Mouse (Mus musculus): ENCODE results near the gene Rack1. TPM values are rescaled to one million over a fixed set of nuclear protein-coding genes. Genes with fewer than 3 reads are reported as not detected.
A peak's percentile ranks its signal among the peaks of the same experiment; 100 is the strongest.
"Not testable (repeated sequence)": the region's sequence is repeated elsewhere in the genome, so short reads cannot be mapped to it uniquely, and the experiment has no call there.

Rack1 gene
- polyA plus RNA-seq, 1 experiment from 2014 or later: 603 TPM

DNA sequence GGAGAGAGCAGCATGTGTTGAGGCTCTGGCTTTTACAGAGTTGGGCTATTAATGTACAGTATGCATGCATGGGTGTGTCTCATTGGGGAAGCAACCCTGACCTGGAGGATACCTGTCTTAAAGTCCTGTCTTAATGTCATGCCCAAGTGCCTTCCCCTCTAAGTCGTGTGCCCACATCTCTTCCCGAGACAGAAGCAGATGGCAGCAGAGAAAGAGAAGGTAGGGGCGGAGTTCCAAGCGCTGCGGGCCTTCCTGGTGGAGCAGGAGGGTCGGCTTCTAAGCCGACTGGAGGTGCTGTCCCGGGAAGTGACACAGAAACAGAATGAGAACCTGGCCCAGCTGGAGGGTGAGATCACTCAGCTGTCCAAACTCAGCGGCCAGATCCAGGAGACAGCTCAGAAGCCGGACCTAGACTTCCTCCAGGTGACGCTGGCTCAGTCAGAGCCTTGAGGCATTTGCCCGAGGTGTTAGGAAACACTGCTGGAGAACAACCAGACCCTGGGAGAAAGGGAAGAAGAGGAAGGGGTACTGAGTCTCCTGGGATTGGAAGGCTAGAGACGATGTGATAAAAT, 45.2 kb downstream of the Rack1 start:
- no peaks in the 10 kb centered on the region for H3K36me3 ChIP-seq (ENCODE audit: control insufficient read depth, insufficient read depth, low read length)
- peaks cover 20% of the 10 kb centered on the region for H3K27me3 ChIP-seq (ENCODE audit: control insufficient read depth, insufficient read depth, low read length)
- WGBS (ENCODE audit: insufficient replicate concordance): 27% methylated on average over 13 of the region's 13 CpGs
- no peak overlapping the region for H3K27ac ChIP-seq (ENCODE audit: low read depth, low read length)
- H3K9ac ChIP-seq (ENCODE audit: low read depth, low read length): peak overlapping the region; percentile 43; the same call in 1 of the 2 replicates
- H3K4me1 ChIP-seq (ENCODE audit: control insufficient read depth, insufficient read depth, low read length): no peaks in the 10 kb centered on the region
- no peak for ATAC-seq (replicated peaks; ENCODE audit: insufficient number of reproducible peaks, low FRiP score, low TSS enrichment)
- H3K9me3 ChIP-seq (replicated peaks; ENCODE audit: control insufficient read depth, low read length): no peaks in the 10 kb centered on the region
- no peak overlapping the region for H3K4me3 ChIP-seq (ENCODE audit: low read depth, low read length)
- peak overlapping the region; percentile 4; the same call in 1 of the 2 replicates for H3K4me2 ChIP-seq

DNA sequence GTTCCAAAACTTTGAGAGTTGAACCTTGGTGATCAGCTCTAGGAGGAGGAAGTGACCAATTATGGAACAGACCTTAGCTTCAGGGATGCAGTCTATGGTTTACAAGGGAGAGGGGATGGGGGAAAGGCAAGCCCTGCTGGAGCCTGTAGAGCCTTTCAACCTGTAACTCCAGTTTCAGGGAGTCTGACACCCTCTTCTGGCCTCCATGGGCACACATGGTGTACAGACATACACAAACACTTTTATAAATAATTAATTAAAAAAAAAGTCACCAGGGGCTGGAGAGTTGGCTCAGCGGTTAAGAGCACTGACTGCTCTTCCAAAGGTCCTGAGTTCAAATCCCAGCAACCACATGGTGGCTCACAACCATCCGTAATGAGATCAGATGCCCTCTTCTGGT, 46.2 kb downstream of the Rack1 start:
- not testable (repeated sequence) for H3K27ac ChIP-seq (ENCODE audit: low read depth, low read length); H3K4me2 ChIP-seq; H3K9me3 ChIP-seq (replicated peaks; ENCODE audit: control insufficient read depth, low read length); H3K4me1 ChIP-seq (ENCODE audit: control insufficient read depth, insufficient read depth, low read length); H3K4me3 ChIP-seq (ENCODE audit: low read depth, low read length); ATAC-seq (replicated peaks; ENCODE audit: insufficient number of reproducible peaks, low FRiP score, low TSS enrichment); H3K9ac ChIP-seq (ENCODE audit: low read depth, low read length); H3K36me3 ChIP-seq (ENCODE audit: control insufficient read depth, insufficient read depth, low read length)
- 79% methylated on average over 2 of the region's 2 CpGs for WGBS (ENCODE audit: insufficient replicate concordance)
- peaks cover 20% of the 10 kb centered on the region for H3K27me3 ChIP-seq (ENCODE audit: control insufficient read depth, insufficient read depth, low read length)

DNA sequence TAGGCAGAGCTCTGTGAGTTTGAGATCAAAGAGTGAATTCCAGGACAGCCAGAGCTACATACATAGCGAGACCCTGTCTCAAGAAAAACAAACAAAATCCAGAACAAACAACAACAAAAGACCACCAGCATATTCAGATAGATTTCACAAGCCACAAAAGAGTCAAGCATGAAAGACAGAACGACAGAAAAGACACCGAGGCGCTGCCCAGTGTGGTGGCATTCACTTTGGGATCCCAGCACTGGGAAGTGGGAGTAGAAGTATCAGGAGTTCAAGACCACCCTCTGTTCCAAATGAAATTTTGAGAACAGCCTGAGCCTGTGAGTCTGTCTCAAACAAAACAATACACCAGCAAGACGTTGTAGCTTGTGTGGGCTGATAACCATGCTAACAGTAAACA, 46.7 kb downstream of the Rack1 start:
- WGBS (ENCODE audit: insufficient replicate concordance): 57% methylated on average over 5 of the region's 5 CpGs
- Histone ChIP-seq H3K27me3 (ENCODE audit: control insufficient read depth, insufficient read depth, low read length) (peaks cover 20% of the 10 kb centered on the region), H3K4me1 (ENCODE audit: control insufficient read depth, insufficient read depth, low read length) (no peaks in the 10 kb centered on the region)

DNA sequence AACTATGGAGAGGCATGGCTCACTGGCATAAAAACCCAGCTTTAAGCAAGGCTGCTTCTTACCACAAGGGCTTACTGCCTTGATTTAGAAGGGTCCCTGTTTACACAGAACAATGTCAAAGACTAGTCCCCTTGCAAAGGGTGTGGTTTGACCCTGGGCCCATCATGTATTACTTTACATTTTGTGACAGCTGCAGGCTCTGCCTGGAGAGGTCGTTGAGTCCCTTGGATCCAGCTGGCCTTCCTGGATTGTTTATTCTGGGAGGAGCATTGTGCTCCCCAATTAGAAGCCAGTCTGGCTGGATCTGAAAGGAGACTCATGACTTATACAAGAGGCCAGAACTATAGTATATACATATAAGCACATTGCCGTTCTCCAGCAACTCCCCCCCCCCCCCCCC, 50.1 kb downstream of the Rack1 start:
- WGBS (ENCODE audit: insufficient replicate concordance): 55% methylated on average over 2 of the region's 2 CpGs
- Histone ChIP-seq H3K4me2 (no peak overlapping the region), H3K4me3 (ENCODE audit: low read depth, low read length) (no peak overlapping the region), H3K4me1 (ENCODE audit: control insufficient read depth, insufficient read depth, low read length) (peaks cover 11% of the 10 kb centered on the region; the same call in 1 of the 2 replicates), H3K27me3 (ENCODE audit: control insufficient read depth, insufficient read depth, low read length) (peaks cover 14% of the 10 kb centered on the region), H3K27ac (ENCODE audit: low read depth, low read length) (no peak overlapping the region), H3K9ac (ENCODE audit: low read depth, low read length) (no peak overlapping the region), H3K36me3 (ENCODE audit: control insufficient read depth, insufficient read depth, low read length) (no peaks in the 10 kb centered on the region), H3K9me3 (replicated peaks; ENCODE audit: control insufficient read depth, low read length) (peaks cover 3% of the 10 kb centered on the region; the same call in 1 of the 2 replicates)
- ATAC-seq (replicated peaks; ENCODE audit: insufficient number of reproducible peaks, low FRiP score, low TSS enrichment): no peak

More for the DNA sequence above, 46.7 kb downstream of the Rack1 start:
- Histone ChIP-seq H3K4me3 (ENCODE audit: low read depth, low read length) (no peak overlapping the region), H3K27ac (ENCODE audit: low read depth, low read length) (no peak overlapping the region), H3K9ac (ENCODE audit: low read depth, low read length) (no peak overlapping the region), H3K9me3 (replicated peaks; ENCODE audit: control insufficient read depth, low read length) (peaks cover 3% of the 10 kb centered on the region; the same call in 1 of the 2 replicates), H3K36me3 (ENCODE audit: control insufficient read depth, insufficient read depth, low read length) (no peaks in the 10 kb centered on the region), H3K4me2 (no peak overlapping the region)
- no peak for ATAC-seq (replicated peaks; ENCODE audit: insufficient number of reproducible peaks, low FRiP score, low TSS enrichment)

DNA sequence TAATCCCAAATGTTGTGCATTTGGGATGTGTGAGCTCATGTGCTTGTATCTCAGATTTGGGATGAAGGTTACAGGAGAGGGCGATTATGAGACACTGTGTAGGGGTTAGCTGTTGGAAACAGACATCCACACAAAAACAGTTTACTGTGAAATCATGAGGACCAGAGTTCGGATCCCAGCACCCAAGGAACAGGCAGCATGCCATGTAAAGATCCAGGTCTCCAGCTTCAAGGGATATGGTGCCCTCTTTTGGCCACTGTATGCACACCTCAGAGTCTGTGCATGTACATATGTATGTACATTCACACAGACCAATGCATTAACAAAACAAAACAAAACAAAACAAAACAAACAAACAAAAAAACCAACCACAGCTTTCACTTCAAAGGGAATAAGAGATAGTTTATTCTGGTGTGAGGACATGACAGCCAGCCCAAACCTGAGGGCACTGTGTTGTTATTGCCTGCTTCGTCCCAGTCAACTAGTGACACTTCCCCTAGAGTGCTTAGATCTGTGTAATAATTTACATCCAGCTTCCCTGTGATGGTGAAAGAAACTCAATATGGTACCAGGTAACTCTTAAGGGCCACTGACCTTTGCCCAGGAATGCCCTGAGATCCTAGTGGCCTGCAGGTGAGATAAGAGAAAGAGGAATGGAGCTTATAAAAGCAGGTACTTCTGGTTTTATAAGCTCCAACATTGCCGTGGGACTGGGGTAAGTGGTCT, 51.3 kb downstream of the Rack1 start:
- 82% methylated on average over 4 of the region's 4 CpGs for WGBS (ENCODE audit: insufficient replicate concordance)
- no peaks in the 10 kb centered on the region for H3K36me3 ChIP-seq (ENCODE audit: control insufficient read depth, insufficient read depth, low read length)
- peaks cover 14% of the 10 kb centered on the region for H3K27me3 ChIP-seq (ENCODE audit: control insufficient read depth, insufficient read depth, low read length)
- no peak overlapping the region for H3K4me3 ChIP-seq (ENCODE audit: low read depth, low read length)
- no peak for ATAC-seq (replicated peaks; ENCODE audit: insufficient number of reproducible peaks, low FRiP score, low TSS enrichment)
- H3K27ac ChIP-seq (ENCODE audit: low read depth, low read length): no peak overlapping the region
- peaks cover 3% of the 10 kb centered on the region; the same call in 1 of the 2 replicates for H3K9me3 ChIP-seq (replicated peaks; ENCODE audit: control insufficient read depth, low read length)
- H3K4me2 ChIP-seq: no peak overlapping the region
- H3K4me1 ChIP-seq (ENCODE audit: control insufficient read depth, insufficient read depth, low read length): peaks cover 11% of the 10 kb centered on the region; the same call in 1 of the 2 replicates
- no peak overlapping the region for H3K9ac ChIP-seq (ENCODE audit: low read depth, low read length)

DNA sequence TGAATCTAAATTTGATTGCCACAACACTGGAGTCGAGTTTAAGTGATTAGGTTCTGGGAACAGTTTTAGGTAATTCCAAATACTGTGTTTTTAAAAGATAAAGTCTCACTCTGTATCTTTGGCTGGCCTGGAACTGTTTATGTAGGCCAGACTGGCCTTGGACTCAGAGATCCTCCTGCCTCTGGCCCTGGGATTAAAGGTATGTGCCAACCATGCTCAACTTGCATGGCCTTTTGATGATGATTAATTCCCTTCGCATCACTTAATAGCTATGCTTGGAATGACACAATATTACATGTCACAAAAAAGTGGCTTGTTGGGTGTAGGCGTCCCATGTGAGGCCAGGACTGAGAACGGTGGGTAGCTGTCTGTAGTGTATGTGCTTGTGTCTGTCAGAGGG, 52.1 kb downstream of the Rack1 start:
- Histone ChIP-seq H3K4me2 (peak overlapping the region; percentile 75), H3K9ac (ENCODE audit: low read depth, low read length) (no peak overlapping the region), H3K36me3 (ENCODE audit: control insufficient read depth, insufficient read depth, low read length) (no peaks in the 10 kb centered on the region), H3K27me3 (ENCODE audit: control insufficient read depth, insufficient read depth, low read length) (peaks cover 14% of the 10 kb centered on the region), H3K27ac (ENCODE audit: low read depth, low read length) (no peak overlapping the region), H3K4me1 (ENCODE audit: control insufficient read depth, insufficient read depth, low read length) (peaks cover 11% of the 10 kb centered on the region; the same call in 1 of the 2 replicates), H3K9me3 (replicated peaks; ENCODE audit: control insufficient read depth, low read length) (peaks cover 3% of the 10 kb centered on the region; the same call in 1 of the 2 replicates), H3K4me3 (ENCODE audit: low read depth, low read length) (peak overlapping the region; percentile 72; the same call in 1 of the 2 replicates)
- no peak for ATAC-seq (replicated peaks; ENCODE audit: insufficient number of reproducible peaks, low FRiP score, low TSS enrichment)
- 73% methylated on average over 4 of the region's 4 CpGs for WGBS (ENCODE audit: insufficient replicate concordance)

DNA sequence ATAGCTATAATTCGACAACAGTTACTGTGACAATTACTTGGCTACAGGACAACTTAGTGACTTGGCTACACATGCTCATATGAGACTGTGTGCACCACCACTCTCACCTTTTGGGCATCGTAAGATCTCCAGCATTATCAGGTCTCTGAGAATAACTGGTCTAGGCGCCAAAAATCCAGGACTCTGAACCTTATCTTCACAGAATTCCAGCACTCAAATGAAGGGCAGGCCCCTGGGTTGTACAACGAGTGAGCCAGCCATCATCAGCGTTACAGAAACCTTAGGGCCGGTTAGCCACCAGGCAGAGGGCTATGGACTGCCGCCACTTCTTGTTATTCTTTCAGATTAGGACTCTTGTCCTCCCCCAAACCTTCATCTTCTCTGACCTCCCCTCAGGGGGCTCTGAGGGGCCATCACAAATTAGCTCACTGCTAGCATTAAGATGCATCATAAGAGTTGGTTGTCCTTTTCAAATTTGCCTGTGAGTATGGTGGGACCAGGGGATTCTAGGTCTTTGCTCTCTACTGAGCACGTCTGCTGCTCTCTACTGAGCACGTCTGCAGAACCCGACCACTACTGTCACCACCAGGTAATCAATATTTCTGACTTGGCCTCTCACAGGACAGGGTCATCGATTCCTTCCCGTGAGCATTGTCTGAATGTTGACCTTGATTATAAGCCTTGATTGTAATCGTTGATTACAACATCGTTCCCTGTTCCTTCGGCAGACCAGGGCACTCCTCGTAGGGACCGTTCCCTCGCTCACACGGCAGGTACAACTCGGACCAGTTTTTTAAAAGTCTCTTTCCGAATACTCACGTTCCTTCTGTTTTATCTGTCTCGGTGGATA, 52.7 kb downstream of the Rack1 start:
- Histone ChIP-seq H3K4me1 (ENCODE audit: control insufficient read depth, insufficient read depth, low read length) (peaks cover 11% of the 10 kb centered on the region; the same call in 1 of the 2 replicates), H3K27ac (ENCODE audit: low read depth, low read length) (no peak overlapping the region), H3K4me3 (ENCODE audit: low read depth, low read length) (peak overlapping the region; percentile 72), H3K36me3 (ENCODE audit: control insufficient read depth, insufficient read depth, low read length) (no peaks in the 10 kb centered on the region), H3K4me2 (peak overlapping the region; percentile 75), H3K9me3 (replicated peaks; ENCODE audit: control insufficient read depth, low read length) (peaks cover 3% of the 10 kb centered on the region; the same call in 1 of the 2 replicates), H3K9ac (ENCODE audit: low read depth, low read length) (peak overlapping the region; percentile 49; the same call in 1 of the 2 replicates), H3K27me3 (ENCODE audit: control insufficient read depth, insufficient read depth, low read length) (peaks cover 14% of the 10 kb centered on the region)
- ATAC-seq (replicated peaks; ENCODE audit: insufficient number of reproducible peaks, low FRiP score, low TSS enrichment): no peak; the same call in 1 of the 2 replicates
- 4% methylated on average over 23 of the region's 23 CpGs for WGBS (ENCODE audit: insufficient replicate concordance)

DNA sequence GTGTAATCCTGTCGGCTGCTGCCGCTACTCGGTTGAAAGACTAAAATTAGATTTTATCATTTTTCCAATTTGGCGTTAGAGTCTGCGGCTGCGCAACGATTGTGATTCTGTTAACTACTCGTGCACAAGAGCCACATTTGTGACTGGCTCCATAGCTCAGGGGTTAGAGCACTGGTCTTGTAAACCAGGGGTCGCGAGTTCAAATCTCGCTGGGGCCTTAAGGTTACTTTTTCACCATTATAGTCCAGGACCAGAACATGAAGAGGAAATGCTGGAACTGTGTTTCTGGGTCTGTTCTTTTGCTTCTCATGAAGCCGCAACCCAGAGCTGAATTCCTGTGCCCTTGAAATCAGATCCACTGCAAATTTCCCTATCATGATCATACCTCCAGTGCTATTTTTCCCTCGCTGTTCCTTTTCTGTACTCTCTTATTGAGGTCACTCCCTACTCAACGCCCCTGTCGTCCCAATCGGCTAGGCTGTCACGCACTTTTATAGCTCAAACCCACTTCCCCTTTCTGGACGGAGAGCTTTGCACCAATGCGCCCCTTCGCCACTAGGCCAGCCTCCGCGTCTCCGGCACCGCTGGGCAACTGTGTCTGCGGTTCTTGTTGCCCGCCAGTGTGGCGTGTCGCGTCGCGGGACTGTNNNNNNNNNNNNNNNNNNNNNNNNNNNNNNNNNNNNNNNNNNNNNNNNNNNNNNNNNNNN, 53.5 kb downstream of the Rack1 start:
- Histone ChIP-seq H3K4me2 (peak overlapping the region; percentile 75), H3K27ac (ENCODE audit: low read depth, low read length) (no peak overlapping the region)
- peak; percentile 70 for ATAC-seq (replicated peaks; ENCODE audit: insufficient number of reproducible peaks, low FRiP score, low TSS enrichment)

More for the DNA sequence above, 53.5 kb downstream of the Rack1 start:
- Histone ChIP-seq H3K4me1 (ENCODE audit: control insufficient read depth, insufficient read depth, low read length) (peaks cover 11% of the 10 kb centered on the region; the same call in 1 of the 2 replicates), H3K27me3 (ENCODE audit: control insufficient read depth, insufficient read depth, low read length) (peaks cover 8% of the 10 kb centered on the region), H3K9me3 (replicated peaks; ENCODE audit: control insufficient read depth, low read length) (peaks cover 3% of the 10 kb centered on the region; the same call in 1 of the 2 replicates), H3K4me3 (ENCODE audit: low read depth, low read length) (peak overlapping the region; percentile 72), H3K9ac (ENCODE audit: low read depth, low read length) (peak overlapping the region; percentile 67), H3K36me3 (ENCODE audit: control insufficient read depth, insufficient read depth, low read length) (no peaks in the 10 kb centered on the region)
- under 1% methylated on average over 31 of the region's 31 CpGs for WGBS (ENCODE audit: insufficient replicate concordance)

Measured in heart, embryonic 11.5 days (tissue).